Mouse (Mus musculus) ES-Bruce4 (cell line): Measurements from ENCODE around the gene Xrcc2. TPM values are rescaled to one million over a fixed set of nuclear protein-coding genes. Genes with fewer than 3 reads are reported as not detected.

Experiments used
- H3K27ac ChIP-seq: 2 replicates; pipeline ENCODE4 v1.5.1; 2012; ENCODE audit warnings: low read length, inconsistent platforms; ENCODE audit not compliant: insufficient read depth
- H3K27me3 ChIP-seq: 2 replicates; pipeline ENCODE4 v1.6.1; 2012; ENCODE audit warnings: mild to moderate bottlenecking, low read length, inconsistent platforms; ENCODE audit not compliant: control insufficient read depth, poor library complexity, insufficient read depth, severe bottlenecking
- H3K36me3 ChIP-seq: 2 replicates; pipeline ENCODE4 v1.6.1; 2012; ENCODE audit warnings: inconsistent platforms, mild to moderate bottlenecking, low read length, moderate library complexity; ENCODE audit not compliant: control insufficient read depth, poor library complexity, insufficient read depth, severe bottlenecking
- H3K4me1 ChIP-seq: one replicate; pipeline ENCODE4 v1.8.1; 2011; ENCODE audit warnings: low read length; ENCODE audit not compliant: control insufficient read depth, insufficient read depth
- H3K4me3 ChIP-seq: 2 replicates; pipeline ENCODE4 v1.5.1; 2011; ENCODE audit warnings: low read depth, mild to moderate bottlenecking, low read length
- H3K9ac ChIP-seq: 2 replicates; pipeline ENCODE4 v1.6.1; 2012; ENCODE audit warnings: low read depth, mild to moderate bottlenecking, inconsistent platforms; ENCODE audit not compliant: poor library complexity, severe bottlenecking
- H3K9me3 ChIP-seq: replicated peaks from 2 replicates; pipeline ENCODE4 v1.6.1; 2012; ENCODE audit warnings: mild to moderate bottlenecking, low read length, inconsistent platforms; ENCODE audit not compliant: control insufficient read depth, poor library complexity, insufficient read depth, severe bottlenecking
- CTCF ChIP-seq: IDR thresholded peaks from one replicate; pipeline ENCODE4 v1.8.1; 2011; ENCODE audit warnings: low read depth, low read length
- EP300 ChIP-seq: IDR thresholded peaks from 2 replicates; pipeline ENCODE4 v1.6.1; 2011; ENCODE audit warnings: low read depth, low read length; ENCODE audit not compliant: insufficient read depth
- POLR2A ChIP-seq: IDR thresholded peaks from one replicate; pipeline ENCODE4 v1.8.1; 2011; ENCODE audit warnings: low read length; ENCODE audit not compliant: insufficient read depth
- polyA plus RNA-seq: library from polyadenylated mRNA; stranded (reverse); fragments of >200 nt; gene quantifications from 2 replicates; pipeline ENCODE4 v1.2.4, GENCODE M21; 2011; ENCODE audit warnings: low read depth; ENCODE audit not compliant: missing spikeins, insufficient read depth, insufficient read length

Gene Xrcc2
- polyA plus RNA-seq, 1 experiment: 22.1 TPM

GRCm38 (mm10) chr5:25666108-25666507, 39.5 kb downstream of the Xrcc2 start:
- no peaks in the 10 kb centered on the region for H3K36me3 ChIP-seq
- no peak overlapping the region for H3K27ac ChIP-seq
- H3K27me3 ChIP-seq: no peaks in the 10 kb centered on the region
- H3K9ac ChIP-seq: no peak overlapping the region
- no peak for TF ChIP-seq POLR2A
- no peak for TF ChIP-seq EP300
- TF ChIP-seq CTCF: no peak
- H3K4me3 ChIP-seq: no peak overlapping the region
- peaks cover 2% of the 10 kb centered on the region for H3K4me1 ChIP-seq
- no peaks in the 10 kb centered on the region for H3K9me3 ChIP-seq

- Histone ChIP-seq H3K4me3 (no peak overlapping the region), H3K27me3 (no peaks in the 10 kb centered on the region), H3K4me1 (peaks cover 2% of the 10 kb centered on the region), H3K36me3 (no peaks in the 10 kb centered on the region), H3K9ac (no peak overlapping the region), H3K27ac (no peak overlapping the region), H3K9me3 (no peaks in the 10 kb centered on the region)
- no peak for TF ChIP-seq POLR2A
- no peak for TF ChIP-seq CTCF
- TF ChIP-seq EP300: no peak
Observed at GRCm38 (mm10) chr5:25665516-25665915, 40.1 kb downstream of the Xrcc2 start.

GRCm38 (mm10) chr5:25663165-25663564, 42.5 kb downstream of the Xrcc2 start:
- Histone ChIP-seq H3K36me3 (no peaks in the 10 kb centered on the region), H3K27ac (no peak overlapping the region), H3K9me3 (no peaks in the 10 kb centered on the region), H3K4me3 (no peak overlapping the region), H3K9ac (no peak overlapping the region), H3K4me1 (no peaks in the 10 kb centered on the region), H3K27me3 (no peaks in the 10 kb centered on the region)
- TF ChIP-seq EP300: no peak

GRCm38 (mm10) chr5:25654578-25654987, 51.0 kb downstream of the Xrcc2 start:
- Histone ChIP-seq H3K27me3 (no peaks in the 10 kb centered on the region), H3K36me3 (no peaks in the 10 kb centered on the region), H3K4me1 (peaks cover 8% of the 10 kb centered on the region), H3K27ac (no peak overlapping the region), H3K9me3 (no peaks in the 10 kb centered on the region), H3K9ac (peak overlapping the region; percentile 1; the same call in 1 of the 2 replicates), H3K4me3 (peak overlapping the region; percentile 14)
- TF ChIP-seq POLR2A (no peak), CTCF (no peak), EP300 (peak; percentile 94)

GRCm38 (mm10) chr5:25653377-25653776, 52.2 kb downstream of the Xrcc2 start:
- Histone ChIP-seq H3K36me3 (no peaks in the 10 kb centered on the region), H3K4me3 (no peak overlapping the region), H3K27me3 (no peaks in the 10 kb centered on the region), H3K27ac (no peak overlapping the region), H3K9ac (no peak overlapping the region), H3K9me3 (no peaks in the 10 kb centered on the region), H3K4me1 (peaks cover 8% of the 10 kb centered on the region)
- TF ChIP-seq POLR2A: no peak
- peak; percentile 96 for TF ChIP-seq EP300
- TF ChIP-seq CTCF: no peak

GRCm38 (mm10) chr5:25652435-25652834, 53.2 kb downstream of the Xrcc2 start:
- Histone ChIP-seq H3K4me1 (peaks cover 8% of the 10 kb centered on the region), H3K27me3 (no peaks in the 10 kb centered on the region), H3K27ac (no peak overlapping the region), H3K4me3 (no peak overlapping the region), H3K9ac (no peak overlapping the region), H3K9me3 (no peaks in the 10 kb centered on the region), H3K36me3 (no peaks in the 10 kb centered on the region)
- no peak for TF ChIP-seq CTCF
- no peak for TF ChIP-seq POLR2A
